Mouse (Mus musculus) Patski (cell line): ENCODE data around the gene Sap18b. TPM values are rescaled to one million over a fixed set of nuclear protein-coding genes. Genes with fewer than 3 reads are reported as not detected.
"Not testable (repeated sequence)": the region's sequence is repeated elsewhere in the genome, so short reads cannot be mapped to it uniquely, and the experiment has no call there.

Experiments
- ATAC-seq: fragments of 100-300 bp; one replicate; pipeline ENCODE4 v1.8.0; 2021
- CTCF ChIA-PET: fragments of 350-600 bp; sonication (Branson Sonifier 250); formaldehyde crosslinking; loops from one replicate; lab custom pipeline; 2022; ENCODE audit warnings: inconsistent platforms; lab: Charles Lee
- POLR2A ChIA-PET: fragments of 350-600 bp; sonication (Branson Sonifier 250); formaldehyde crosslinking; loops from one replicate; lab custom pipeline; 2022; ENCODE audit warnings: antibody characterized with exemption, inconsistent platforms; lab: Charles Lee
- DNase-seq: peaks from one replicate; pipeline ENCODE4 v3.0.0-alpha.2; 2011; ENCODE audit warnings: low read depth, low spot score
- H3K27me3 ChIP-seq: fragments of 371-371 bp; one replicate; pipeline ENCODE4 v1.5.1; 2021
- CTCF ChIP-seq: fragments of 100-300 bp; IDR thresholded peaks from one replicate; pipeline ENCODE4 v1.5.1; 2021
- in situ Hi-C: fragments of 300-500 bp; cut with MboI; formaldehyde crosslinking; loops from 3 replicates; pipeline ENCODE4 v1.11.1; 2018; ENCODE audit warnings: low pct_unique_long_range_greater_than_20kb, mixed read lengths
- polyA plus RNA-seq: library from polyadenylated mRNA; unstranded; gene quantifications from one replicate; pipeline ENCODE4 v1.2.3, GENCODE M21; 2021

The Sap18b gene
- polyA plus RNA-seq, 1 experiment from 2014 or later: 196 TPM

GRCm38 (mm10) chr8:95843968-95844367, 18.8 kb downstream of the Sap18b start:
- in situ Hi-C loops: no loop called here
- TF ChIP-seq CTCF: no peak
- ATAC-seq (no peak), DNase-seq (no peak)
- ChIA-PET POLR2A (no interaction called here), CTCF (interaction anchor here (1.3 kb wide), 1 partner anchor 71 kb away, joined by 4 read pairs; no protein-coding TSS in a partner anchor)
- H3K27me3 ChIP-seq: no peaks in the 10 kb centered on the region

GRCm38 (mm10) chr8:95845026-95845425, 19.9 kb downstream of the Sap18b start:
- ChIA-PET CTCF (no interaction called here), POLR2A (no interaction called here)
- H3K27me3 ChIP-seq: no peaks in the 10 kb centered on the region
- no peak for TF ChIP-seq CTCF
- ATAC-seq: no peak
- DNase-seq: no peak
- in situ Hi-C loops: no loop called here

GRCm38 (mm10) chr8:95848061-95848551, 23.0 kb downstream of the Sap18b start:
- TF ChIP-seq CTCF: no peak
- H3K27me3 ChIP-seq: no peaks in the 10 kb centered on the region
- DNase-seq (no peak), ATAC-seq (no peak)
- in situ Hi-C loops: no loop called here
- POLR2A ChIA-PET: no interaction called here
- CTCF ChIA-PET: no interaction called here

- no peak for DNase-seq
- ChIA-PET CTCF (no interaction called here), POLR2A (no interaction called here)
- in situ Hi-C loops: no loop called here
- ATAC-seq: no peak
- TF ChIP-seq CTCF: no peak
- no peaks in the 10 kb centered on the region for H3K27me3 ChIP-seq
These were observed 23.8 kb downstream of the Sap18b start for GRCm38 (mm10) chr8:95848734-95849464.

- ATAC-seq (no peak), DNase-seq (no peak)
- no peaks in the 10 kb centered on the region for H3K27me3 ChIP-seq
- in situ Hi-C loops: no loop called here
- CTCF ChIA-PET: no interaction called here
- POLR2A ChIA-PET: no interaction called here
- no peak for TF ChIP-seq CTCF
These were observed 25.2 kb downstream of the Sap18b start for GRCm38 (mm10) chr8:95850326-95850725.

GRCm38 (mm10) chr8:95852290-95852689, 27.1 kb downstream of the Sap18b start:
- DNase-seq (peak; percentile 77), ATAC-seq (peak; percentile 94)
- in situ Hi-C loops: no loop called here
- ChIA-PET POLR2A (interaction anchor here (0.6 kb wide), 1 partner anchor 85 kb away, joined by 4 read pairs; no protein-coding TSS in a partner anchor), CTCF (interaction anchor here (1.2 to 2.2 kb wide), 6 partner anchors 15 to 155 kb away, joined by 3 to 10 read pairs (median 4); partner anchors contain the start of gene Got2)
- H3K27me3 ChIP-seq: no peaks in the 10 kb centered on the region
- TF ChIP-seq CTCF: peak; percentile 57

- no peak for TF ChIP-seq CTCF
- H3K27me3 ChIP-seq: no peaks in the 10 kb centered on the region
- POLR2A ChIA-PET: interaction anchor here (0.6 kb wide), 1 partner anchor 86 kb away, joined by 4 read pairs; no protein-coding TSS in a partner anchor
- ATAC-seq: peak; percentile 70
- in situ Hi-C loops: no loop called here
- CTCF ChIA-PET: interaction anchor here (1.2 to 2.2 kb wide), 5 partner anchors 24 to 156 kb away, joined by 3 to 10 read pairs (median 4); partner anchors contain the start of gene Got2
- DNase-seq: peak; percentile 55
These were observed 28.1 kb downstream of the Sap18b start, which contains the start of gene Slc38a7 for GRCm38 (mm10) chr8:95853102-95853843. Slc38a7 (minus strand) TSS chr8:95853539.

- TF ChIP-seq CTCF: no peak
- POLR2A ChIA-PET: no interaction called here
- DNase-seq (no peak), ATAC-seq (no peak)
- in situ Hi-C loops: no loop called here
- H3K27me3 ChIP-seq: no peaks in the 10 kb centered on the region
- CTCF ChIA-PET: interaction anchor here (2.2 kb wide), 1 partner anchor 34 kb away, joined by 10 read pairs; the partner anchor contains the start of gene Got2
These were observed 29.0 kb downstream of the Sap18b start for GRCm38 (mm10) chr8:95854174-95854573.

GRCm38 (mm10) chr8:95863761-95864440, 38.8 kb downstream of the Sap18b start:
- CTCF ChIA-PET, DNase-seq, ATAC-seq, POLR2A ChIA-PET, H3K27me3 ChIP-seq, in situ Hi-C loops: not testable (repeated sequence)

- H3K27me3 ChIP-seq, in situ Hi-C loops, POLR2A ChIA-PET, DNase-seq, ATAC-seq, CTCF ChIA-PET: not testable (repeated sequence)
These were observed 39.7 kb downstream of the Sap18b start for GRCm38 (mm10) chr8:95864851-95865250.
